Mouse (Mus musculus): ENCODE results near the gene Ankrd65.

Ankrd65 gene

DNA sequence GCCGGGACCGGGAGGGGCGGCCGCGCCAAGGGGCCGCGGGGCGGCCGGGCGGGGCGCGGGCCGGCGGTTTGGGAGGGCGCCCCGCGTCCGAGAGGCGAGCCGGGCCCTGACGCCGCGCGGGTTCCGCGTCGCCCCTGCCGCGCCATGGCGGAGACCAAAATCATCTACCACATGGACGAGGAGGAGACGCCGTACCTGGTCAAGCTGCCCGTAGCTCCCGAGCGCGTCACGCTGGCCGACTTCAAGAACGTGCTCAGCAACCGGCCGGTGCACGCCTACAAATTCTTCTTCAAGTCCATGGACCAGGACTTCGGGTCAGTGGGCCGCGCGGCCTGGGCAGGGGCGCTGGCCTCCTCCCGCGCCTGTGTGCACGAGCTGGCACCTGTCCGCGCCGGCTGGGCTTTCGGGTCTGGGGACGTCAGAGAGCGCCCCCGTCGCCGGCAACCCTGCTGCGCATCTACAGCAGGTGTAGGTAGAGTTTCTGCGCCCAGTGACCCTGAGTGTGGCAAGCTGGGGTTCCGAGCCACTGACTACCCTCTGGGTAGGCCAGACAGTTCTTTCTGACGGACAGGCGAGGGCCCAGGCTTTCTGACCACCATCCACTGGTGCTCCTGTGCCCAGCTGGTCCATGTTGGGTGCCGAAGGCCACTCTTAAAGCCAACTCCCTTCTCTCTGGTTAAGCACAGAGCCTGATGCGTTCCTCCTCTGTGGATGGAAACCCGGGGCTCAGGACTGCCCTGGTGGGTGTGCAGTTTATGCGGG, 57.5 kb downstream of the Ankrd65 start:
- DNase-seq (ENCODE audit: low spot score) = peak; percentile 63

GRCm38 (mm10) chr4:155848434-155849095, 58.3 kb downstream of the Ankrd65 start:
- no peak for DNase-seq (ENCODE audit: low spot score)

All from testis, postnatal 14 days (tissue).